Mouse (Mus musculus) brain, embryonic 18.5 days (tissue): ENCODE data around the gene Tmem150a.

Experiments used
- DNase-seq: peaks from one replicate; pipeline ENCODE4 v3.0.0-alpha.2; 2012; ENCODE audit warnings: low read depth, low spot score

Tmem150a gene

DNA sequence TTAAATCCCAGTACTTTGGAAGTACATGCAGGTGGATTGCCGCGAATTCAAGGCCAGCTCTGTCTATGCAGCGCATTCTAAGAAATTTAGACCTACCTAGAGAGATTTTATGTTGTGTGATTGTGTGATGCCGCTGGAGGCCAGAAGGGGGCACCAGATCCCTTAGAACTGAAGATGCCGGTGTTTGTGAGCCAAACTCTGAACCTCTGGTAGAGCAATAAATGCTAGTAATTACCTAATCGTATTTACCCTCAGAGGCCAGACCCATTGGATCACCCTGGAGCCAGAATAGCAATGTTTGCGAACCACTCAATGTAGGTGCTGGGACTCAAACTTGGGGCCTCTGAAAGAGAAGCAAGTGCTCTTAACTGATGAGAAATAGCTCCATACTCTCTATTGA lies 46.6 kb downstream of the Tmem150a start:
- DNase-seq: no peak

DNA sequence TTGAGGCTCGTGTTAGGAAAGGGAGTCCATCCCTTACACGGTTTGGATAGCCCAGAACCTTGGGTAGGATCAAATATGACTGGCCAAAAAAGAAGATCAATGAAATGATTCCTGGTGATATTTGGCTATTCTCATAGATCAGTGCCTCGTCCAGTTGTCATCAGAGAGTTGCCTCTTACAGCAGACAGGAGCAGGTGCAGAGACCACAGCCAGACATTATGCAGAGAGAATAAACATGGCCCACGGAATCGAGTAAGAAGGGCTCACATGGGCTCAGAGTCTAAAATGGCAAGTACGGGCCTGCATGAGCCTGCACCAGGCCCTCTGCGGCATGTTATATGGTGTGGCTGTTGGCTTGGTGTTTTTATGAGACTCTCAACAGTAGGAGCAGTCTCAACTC lies 50.1 kb downstream of the Tmem150a start:
- DNase-seq: no peak

DNA sequence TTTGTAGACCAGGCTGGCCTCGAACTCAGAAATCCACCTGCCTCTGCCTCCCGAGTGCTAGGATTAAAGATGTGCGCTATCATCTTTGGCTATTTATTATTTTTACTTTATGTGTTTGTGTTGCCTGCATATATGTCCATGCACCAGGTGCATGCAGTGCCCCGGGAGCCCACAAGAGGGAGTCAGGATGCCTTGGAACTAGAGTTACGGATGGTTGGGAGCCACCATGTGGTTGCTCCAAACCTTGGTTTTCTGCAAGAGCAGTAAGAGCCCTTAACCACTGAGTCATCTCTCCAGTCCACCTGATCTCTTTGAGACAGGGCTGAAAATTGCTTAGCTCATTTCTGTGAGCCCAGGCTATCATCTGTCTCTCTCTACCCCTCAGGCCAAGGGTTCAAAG lies 51.9 kb downstream of the Tmem150a start:
- DNase-seq: no peak
